Mouse (Mus musculus): Measurements from ENCODE around the gene Gm8909.

- no peak for TF ChIP-seq CTCF (IDR thresholded peaks at IDR 0.05; ENCODE audit: insufficient read depth, low read depth, low read length)
- TF ChIP-seq POLR2A (IDR thresholded peaks at IDR 0.05; ENCODE audit: insufficient read depth, low read depth, low read length) = no peak
Observed at GRCm38 (mm10) chr17:36206846-36207245, 38.5 kb upstream of the Gm8909 start.

Measured in olfactory bulb, adult 2 months (tissue).